Mouse (Mus musculus) kidney, adult 11 months (tissue): ENCODE measurements around the gene Pakap.

Experiments
- DNase-seq: peaks from one replicate; pipeline ENCODE4 v3.0.0; 2022

Pakap gene

DNA sequence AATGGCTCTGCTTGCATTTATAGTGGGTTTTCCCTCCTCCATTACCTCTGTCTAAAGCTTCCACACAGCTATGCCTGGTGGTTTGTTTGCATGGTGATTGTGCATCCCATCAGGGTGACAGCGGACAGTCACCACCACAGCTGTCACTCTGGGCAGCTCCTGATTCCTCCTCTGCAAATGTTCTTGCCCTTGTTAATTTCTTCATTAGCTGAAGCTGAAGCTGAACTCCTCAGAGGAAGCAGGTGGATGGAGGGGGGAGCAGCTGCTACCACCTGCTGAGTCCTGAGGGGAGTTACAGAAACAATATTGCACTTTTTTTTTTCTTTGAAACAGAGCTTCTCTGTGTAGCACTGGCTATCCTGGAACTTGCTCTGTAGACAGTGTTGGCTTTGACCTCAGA lies 244.1 kb downstream of the Pakap start:
- DNase-seq, result no peak

DNA sequence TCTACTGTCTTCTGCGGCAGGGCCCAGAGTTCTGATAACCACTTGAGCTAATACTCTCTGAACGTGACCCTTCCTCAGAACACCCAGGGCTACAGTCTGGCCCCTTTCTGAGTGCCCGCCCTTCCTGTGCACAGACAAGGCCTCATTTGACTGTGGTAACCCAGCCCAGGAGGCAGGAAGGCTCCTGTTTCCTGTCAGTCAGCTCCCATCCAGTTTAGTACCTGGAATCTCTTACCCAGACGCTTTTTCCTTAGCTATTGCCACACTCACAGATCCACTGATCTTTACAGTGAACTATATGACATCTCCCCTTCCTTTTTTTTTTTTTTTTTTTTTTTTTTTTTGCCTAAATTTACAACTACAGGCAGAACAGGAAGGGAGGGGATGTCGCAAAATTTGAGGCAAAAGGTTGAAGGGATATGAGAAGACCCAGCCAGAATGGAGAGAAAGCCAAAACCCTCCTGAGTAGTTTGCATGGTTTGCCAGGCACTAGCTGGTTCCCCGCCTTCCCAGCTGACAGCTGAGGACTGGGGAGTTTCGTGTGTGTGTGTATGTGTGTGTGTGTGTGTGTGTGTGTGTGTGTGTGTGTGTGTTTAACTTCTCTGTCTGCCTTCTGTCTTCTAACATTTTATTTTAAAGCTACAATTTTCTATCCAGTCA lies 245.1 kb downstream of the Pakap start:
- DNase-seq, result peak; percentile 47

DNA sequence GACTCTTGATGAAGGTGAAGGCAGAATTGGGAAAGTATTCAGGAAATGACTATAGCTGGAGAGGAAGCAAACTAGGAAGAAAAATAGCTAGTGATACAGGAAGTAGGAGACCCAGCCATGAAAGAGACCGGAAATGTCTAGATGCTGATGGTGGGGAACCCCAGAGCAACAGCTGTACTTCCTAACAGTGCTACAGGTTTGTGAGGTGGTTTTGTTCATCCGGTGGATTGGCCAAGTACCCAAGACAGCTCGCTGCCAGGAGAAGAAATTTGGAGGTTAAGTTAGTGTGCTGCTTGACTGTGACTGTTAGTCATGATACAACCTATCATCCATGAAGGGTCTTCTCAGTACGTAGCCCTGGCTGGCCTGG lies 245.6 kb downstream of the Pakap start:
- no peak for DNase-seq

DNA sequence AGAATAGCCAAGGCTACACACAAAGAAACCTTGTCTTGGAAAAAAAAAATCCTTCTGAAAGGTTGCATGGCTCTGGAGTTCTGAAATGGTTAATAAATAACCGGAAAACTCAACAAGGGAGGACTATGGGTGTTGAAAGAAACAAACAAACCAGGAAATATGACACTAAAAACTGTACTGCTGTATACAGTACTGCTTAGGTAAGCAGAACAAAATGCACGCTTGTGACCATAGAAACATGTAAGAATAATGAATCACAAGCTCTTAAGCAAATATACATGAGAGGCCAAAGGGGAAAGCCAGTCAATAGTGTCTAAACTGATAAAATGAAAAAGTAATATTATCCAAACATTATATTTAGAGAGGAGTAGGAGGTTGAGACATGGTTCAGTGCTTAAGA lies 247.4 kb downstream of the Pakap start:
- no peak for DNase-seq

DNA sequence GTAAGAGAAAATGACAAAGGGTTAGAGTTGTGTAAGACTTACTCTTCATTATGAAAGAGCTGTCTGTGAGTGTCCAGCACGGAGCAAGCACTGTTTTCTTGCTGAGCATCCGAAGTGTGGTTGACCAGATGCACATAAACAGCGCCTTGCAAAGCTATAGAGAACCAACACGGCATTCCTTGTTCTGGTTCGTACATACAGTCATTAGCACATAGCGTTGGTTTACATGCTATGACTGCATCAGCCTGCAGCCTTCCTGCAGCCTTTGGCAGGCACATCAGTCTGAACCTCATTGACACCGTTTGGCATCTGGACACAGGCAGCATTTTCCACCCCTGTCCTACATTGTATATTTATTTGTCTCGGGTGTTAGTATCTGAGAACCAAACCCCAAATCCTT lies 248.2 kb downstream of the Pakap start:
- no peak for DNase-seq

DNA sequence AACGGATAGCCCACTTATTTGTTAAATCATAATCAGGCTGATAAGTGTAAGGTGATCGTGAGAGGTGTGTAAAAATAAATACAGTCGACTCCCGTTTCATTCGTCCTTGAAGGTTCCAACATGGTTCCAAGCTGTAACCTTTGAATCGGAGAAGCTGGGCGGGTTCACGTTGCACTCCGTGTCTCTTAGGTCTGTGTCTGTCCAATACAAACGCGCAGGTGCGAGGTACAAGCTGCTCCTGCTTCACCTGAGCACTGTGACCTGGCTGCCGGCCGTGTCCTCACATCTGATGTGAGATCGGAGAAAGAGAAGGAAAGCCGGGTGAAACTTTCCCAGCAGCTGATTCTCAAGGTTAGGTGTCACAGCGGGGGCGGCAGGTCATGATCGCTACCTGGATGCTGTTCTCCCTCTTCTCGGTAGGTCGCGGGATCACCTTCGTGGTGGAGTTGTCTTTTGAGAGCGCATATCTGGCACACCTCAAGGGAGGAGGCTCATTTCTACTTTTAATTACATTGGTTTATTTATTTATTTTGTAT lies 252.9 kb downstream of the Pakap start:
- DNase-seq, result no peak

DNA sequence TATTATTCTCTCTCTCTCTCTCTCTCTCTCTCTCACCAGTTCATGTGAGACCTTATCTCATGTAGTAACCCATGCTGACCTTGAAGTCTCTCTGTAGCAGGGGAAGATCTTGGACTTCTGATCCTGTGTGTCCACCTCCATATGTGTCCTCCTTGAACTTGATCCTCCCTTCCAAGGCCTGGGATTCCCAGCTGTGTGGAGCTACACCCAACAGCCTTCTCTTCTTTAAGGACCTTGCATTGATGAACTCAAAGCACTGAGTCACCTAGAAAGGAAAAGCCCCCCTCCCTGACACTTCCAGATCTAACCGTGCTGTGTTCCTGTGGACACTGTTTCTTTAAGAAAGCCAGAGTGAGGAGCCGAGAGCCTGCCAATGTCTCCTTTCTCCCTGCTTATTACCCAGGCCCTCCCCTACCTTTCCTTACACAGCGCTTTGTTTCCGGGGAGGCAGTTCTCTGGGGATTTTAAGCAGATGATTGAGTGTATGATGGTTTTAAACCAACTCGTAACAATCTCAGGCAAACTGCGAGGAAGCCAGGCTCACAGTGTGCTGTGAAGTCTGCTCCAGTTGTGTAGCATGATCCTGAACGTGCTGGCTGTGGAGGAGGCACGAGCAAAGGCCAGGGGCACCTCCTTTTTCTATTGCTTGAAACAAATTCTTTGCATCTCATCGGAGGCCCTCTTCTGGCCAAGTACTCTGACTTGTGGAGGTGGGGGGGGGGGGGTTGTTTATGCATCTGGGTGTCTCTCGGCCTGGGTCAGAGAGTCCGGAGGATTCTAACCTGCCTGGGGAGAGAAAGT lies 253.8 kb downstream of the Pakap start:
- DNase-seq, result no peak

DNA sequence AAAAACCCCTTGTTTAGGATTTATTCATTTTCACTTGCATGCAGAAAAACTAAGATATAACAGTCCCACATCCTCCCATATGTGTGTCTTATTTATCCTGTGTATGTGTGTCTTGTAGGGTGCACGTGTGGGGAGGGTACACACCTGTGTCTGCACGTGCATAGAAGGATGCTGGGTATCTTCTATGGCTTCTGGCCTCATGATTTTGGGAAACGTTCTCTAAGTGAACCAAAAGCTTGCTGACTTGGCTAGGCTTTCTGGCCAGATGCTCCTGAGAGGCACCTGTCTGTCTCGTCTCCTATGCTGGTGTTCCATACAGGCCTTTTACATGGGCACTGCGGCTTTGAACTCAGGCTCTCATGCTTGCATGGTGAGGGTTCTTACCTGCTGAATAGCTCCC lies 254.7 kb downstream of the Pakap start:
- DNase-seq, result no peak

DNA sequence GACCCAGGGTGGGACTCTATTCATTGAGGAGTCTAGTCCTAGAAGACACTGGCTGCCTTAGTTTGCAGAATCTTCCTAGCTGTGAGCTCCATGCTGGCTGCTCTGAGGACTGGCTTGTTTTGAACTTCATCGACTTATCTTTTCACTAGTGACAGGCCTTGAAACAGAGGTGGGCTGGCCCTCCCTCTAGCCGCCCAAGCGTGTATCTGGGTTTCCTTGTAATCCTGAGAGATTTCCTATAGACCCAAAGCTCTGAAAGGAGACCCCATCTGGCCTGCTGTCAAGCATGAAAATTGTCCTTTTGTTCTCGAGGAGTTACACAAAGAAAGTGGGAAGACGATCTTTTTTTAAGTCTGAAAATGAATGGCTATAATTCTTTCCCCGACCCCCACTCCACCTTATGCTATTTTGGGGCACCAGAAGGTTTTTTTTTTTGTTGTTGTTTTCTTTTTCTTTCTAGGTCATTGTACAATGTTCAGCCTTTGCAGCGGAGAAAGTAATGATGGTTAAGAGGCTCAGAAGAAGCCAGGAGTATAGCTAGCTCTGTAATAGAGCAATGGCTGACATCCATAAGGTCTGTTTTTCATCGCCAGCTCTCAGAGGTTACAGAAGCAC lies 256.8 kb downstream of the Pakap start:
- no peak for DNase-seq

DNA sequence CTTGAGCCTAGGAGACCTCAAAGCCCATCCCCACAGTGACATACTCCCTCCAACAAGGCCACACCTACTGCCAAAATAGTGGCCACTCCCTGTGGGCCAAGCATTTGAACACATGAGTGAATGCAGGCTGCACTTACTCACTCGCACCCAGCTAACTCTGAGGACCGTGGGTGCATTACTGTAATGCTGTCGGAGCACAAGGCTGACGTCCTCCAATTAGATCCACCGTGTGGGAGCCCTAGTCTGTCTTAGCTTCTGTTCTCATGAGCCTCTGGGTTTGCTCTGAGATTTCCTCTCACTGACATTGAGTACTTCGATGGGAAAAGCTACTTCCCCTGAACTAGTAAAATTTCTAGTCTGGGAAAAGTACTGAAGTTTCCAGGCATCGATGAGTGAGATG lies 258.3 kb downstream of the Pakap start:
- DNase-seq, result no peak

DNA sequence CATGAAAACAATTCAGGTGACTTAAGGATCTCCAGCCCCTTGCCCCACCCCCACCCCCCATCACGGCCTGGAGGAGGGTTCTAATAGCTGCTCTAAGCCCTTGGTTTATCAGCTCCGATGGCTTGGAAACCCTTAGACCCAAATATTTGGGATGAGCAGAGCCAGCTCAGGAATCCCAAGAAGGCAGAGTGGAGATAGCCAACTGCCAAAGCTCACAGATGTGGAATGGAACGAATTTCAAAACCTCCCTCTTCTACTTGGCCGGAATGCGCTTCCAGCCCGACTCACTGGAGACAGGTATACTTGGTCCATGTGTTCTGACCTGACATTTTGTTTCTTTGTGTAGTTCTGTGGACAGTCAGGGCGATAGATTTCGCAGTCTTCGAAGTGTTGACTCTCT lies 261.2 kb downstream of the Pakap start:
- DNase-seq, result no peak

DNA sequence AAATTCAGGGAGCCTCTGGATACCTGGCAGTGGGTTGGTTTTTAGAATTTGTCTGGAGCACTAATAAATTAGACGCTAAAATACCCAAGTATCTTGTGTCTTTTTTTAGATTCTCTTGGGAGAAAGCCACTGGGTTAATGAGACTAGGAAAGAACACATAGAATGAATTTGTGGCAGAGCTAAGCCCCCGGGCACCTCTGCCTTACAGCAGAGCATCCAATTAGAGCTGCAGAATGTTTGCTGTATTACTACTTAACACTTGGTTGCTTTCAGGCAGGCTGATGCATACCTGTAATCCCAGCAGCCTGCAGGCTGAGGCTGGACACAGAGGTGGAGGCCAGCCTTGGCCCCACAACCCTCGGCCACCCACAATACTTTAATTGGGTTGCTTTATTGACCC lies 261.8 kb downstream of the Pakap start:
- no peak for DNase-seq

DNA sequence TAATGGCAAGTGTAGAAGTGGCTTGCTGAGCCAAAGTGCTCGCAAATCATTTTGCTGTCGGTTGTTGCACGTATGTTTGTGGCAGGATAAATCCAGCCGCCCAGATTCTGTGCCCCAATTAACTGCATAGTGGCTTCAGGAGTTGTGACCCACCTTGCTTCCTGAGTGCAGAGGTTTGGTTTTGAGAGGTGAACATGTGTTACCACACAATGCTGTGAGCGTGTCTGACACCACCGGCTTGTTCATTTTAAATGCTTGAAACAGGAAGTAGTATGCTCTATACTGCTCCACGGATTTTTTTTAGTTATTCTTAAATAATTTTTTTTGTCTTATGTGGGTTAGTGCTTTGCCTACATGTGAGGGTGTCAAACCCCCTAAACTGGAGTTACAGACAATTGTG lies 264.3 kb downstream of the Pakap start:
- DNase-seq, result no peak

DNA sequence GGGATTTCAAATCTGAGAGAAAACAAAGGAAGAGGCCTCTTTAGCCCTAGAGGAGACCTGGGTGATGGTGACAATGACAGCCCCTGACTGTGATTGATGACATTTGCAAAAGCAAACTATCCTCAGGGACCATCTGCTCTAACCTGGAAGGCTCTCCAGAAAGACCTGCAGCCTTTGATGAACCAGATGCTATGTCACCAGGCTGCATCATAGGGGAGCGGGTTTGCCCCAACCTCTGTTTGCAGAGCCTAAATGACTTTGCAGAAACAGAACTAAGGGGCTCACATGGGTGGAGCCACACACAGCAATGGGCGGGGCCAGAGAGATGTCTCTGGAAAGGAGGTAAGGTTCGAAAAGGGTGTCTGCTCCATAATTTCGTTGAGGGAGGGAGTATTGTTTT lies 265.1 kb downstream of the Pakap start:
- no peak for DNase-seq

DNA sequence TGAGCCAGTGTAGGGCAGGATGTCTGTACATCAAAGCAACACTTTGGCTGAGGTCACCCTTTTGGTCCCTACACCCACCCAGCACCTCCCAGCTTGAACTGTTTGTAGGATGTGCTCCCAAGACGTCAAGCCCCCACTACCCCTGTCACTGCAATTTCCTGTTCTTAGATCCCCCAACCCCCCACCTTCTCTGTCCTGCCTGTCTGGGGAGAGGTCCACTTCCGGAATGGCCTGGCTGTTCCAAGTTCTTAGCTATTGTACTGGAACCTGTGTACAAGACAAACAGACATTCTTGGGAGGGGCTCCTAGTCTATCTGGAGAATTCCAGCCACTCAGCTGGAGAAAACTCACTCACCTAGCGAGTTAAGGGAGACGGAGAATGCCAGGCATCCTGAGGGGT lies 266.2 kb downstream of the Pakap start:
- no peak for DNase-seq

DNA sequence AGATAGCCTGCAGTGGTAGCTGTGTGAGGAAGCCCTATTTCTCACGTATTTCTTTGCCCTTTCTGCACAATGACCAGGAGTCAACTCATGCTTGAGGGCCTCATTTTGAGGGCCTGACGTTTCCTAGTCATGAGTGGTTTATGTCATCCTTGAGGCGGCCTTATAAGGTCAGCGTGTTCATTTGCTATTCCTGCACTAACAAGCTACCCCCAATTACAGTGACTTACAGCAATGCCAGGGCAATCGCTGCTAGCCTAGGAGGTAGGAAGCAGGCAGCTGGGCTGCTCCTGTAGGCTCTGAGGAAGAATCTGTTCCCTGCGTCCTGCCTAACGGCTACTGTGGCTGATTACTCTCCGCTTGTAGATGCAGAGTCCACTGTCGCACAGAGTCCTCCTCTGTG lies 269.1 kb downstream of the Pakap start:
- no peak for DNase-seq

DNA sequence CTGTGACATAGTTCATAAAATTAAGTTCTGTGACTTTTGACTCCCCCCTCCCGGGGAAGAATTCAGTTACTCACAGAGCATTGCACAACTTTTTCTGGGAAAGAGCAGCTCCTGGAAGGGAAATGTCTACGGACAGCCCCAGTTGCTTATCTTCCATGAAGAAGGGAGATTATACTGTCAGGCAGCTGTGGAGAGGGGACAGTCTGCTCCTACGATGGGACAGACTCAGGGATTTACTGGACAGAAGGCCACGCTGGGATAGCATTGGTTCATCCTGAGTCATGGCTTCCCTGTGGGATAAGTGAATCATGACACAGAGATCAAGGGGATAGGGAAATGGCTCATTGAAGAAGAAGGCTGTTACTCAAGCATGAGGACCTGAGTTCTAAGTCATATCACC lies 271.4 kb downstream of the Pakap start:
- no peak for DNase-seq

DNA sequence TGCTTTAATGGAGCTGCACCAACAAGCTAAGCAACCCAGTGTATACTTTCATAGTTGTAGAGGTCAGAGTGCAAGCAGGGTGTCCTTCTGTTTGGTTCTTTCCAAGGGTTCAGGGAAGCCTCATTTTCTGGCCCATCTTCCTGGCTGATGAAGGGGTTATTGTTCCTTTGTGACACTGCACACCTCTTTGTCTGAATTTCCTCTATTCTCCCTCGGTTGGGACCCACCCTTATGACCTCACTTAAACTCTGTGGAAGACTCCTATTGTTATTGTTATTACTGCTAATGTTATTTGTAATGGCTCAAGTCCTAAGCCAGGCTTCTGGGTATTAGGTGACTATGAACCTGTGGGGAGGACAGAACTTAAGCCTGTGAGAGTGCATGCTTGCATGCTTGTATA lies 273.9 kb downstream of the Pakap start:
- no peak for DNase-seq

DNA sequence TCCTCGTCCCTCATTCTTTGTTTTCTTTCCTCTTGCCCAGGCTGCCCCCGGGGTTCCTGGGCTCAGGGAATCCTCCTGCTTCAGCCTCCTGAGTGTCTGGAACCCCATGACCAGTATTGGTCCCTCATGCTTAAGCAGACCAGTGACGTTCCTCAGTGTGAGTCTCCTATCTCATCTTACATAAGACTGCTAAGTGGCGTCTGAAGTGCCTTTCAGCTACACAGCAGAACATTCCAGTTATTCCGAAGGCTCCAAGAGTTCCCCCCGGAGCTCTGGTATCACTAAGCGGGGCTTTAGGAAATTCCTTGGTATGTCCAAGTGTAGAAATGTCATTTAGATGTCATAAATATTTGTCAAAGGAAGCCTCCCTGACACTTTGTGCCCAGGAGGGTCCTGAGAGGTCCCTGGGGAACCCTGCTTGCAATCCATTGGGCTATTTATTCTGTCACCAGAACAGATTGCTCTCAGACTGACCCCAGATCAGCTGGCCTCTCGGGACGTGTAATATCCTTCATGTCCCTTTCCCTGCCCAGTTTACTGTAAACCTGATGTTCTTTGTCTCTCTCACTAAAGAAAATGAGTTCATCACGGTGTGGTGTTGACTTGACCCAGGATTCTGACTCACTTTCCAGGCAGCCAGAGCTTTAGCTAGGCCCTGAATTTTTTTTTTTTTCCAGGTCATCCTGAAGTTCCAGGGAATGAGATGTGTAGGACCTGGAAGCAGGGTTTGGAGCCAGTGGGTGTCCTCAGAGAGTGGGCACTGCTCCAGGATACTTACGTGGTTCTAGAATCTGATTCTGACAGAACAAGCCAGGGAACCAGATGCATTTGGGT lies 274.7 kb downstream of the Pakap start:
- DNase-seq, result peak; percentile 51

DNA sequence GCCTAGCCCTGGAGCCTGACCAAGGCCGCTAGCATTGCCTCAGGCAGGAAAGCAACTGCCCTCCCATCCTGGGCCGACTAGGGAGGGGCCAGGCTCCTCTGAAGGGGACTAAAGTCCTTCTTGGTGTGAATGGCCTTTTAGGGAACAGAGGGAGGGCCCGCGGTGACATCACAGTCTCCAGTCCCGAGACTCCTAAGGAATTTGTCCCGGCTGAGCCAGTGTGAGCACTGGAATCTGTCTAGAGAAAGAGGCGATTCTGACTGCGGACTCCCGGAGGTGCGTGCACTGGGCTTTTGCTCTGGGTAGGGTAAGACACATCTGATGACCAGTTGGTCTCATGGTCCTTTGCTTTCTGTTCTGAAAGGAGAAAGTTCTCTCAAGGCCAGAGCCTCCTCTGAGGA lies 277.1 kb downstream of the Pakap start:
- DNase-seq, result peak; percentile 94

DNA sequence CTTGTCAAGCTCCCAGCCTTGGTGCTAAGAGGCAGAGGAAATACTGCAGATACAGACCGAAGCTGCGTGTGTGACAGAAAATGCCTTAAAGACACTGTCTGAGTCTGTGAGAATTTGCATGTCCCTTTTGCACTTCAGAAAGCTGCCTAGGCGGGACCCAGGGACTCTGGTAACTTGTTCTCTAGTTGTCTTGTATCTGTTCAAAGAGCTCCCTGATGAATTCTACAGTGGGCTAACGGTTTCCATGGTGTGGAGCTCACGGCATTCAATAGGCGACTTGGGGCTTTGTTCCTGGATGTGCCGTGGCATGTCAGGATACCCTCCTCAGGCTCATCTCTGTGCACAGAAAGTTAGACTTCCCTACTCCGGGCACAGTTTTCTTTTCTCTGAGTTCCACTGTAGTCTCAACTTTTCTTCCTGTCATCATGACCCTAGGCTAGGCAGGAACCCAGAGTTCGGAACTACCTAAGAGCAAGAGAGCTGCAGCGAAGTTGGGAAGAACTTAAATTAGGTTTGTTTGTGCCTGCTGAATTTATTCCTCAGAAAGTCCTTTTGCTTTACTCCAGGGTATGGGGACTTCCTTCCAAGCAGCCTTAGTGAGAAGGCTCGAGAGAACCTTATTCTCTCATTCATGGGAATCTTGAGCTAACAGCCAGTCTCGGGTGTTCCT lies 277.7 kb downstream of the Pakap start:
- no peak for DNase-seq

DNA sequence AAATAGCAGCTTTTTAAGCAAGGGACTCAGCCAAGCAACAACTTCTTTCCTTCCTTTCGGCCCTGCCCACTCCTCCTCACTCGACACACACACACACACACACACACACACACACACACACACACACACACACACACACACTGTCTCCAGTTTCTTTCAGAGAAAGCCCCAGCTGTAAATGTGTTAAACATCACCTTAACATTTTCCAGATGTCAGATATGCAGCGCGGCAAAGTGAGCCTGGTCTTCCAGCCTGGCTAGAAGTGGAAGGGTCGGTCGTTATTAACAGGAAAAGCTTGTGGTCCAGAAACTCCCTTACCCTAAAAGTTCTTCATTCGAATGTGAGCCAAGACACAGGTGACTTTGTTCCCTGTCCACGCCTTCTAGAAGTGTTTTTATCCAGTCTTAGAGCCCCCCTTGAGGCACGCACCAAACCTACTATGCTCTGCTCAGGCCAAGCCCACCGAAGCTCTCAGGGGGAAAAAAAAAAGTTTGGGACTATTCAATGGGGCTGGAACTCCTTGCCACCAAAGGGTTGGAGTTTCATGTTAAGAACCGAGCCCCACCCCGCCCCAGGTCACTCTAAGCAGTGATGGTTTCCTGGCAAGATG lies 278.5 kb downstream of the Pakap start:
- no peak for DNase-seq
